Mouse (Mus musculus): ENCODE measurements around the gene Padi2. TPM values are rescaled to one million over a fixed set of nuclear protein-coding genes. Genes with fewer than 3 reads are reported as not detected.
A peak's percentile ranks its signal among the peaks of the same experiment; 100 is the strongest.

Gene Padi2
- polyA plus RNA-seq (2016; fragmentation: Nextera tagmentation; extraction: Ambion mirVana), result 2.5 and 3.7 TPM in 2 replicates

GRCm38 (mm10) chr4:140906076-140906826 lies at the start of gene Padi2:
Padi2 (plus strand) TSS chr4:140906344.
- H3K9me3 ChIP-seq (replicated peaks), result no peaks in the 10 kb centered on the region
- H3K4me3 ChIP-seq, result peak within 1 kb of the TSS; percentile 50
- H3K4me2 ChIP-seq, result peak within 1 kb of the TSS; percentile 72
- H3K27me3 ChIP-seq (replicated peaks), result peaks cover 77% of the 10 kb centered on the region
- WGBS (ENCODE audit: insufficient replicate concordance), result 3% methylated on average over 37 of the region's 37 CpGs
- H3K4me1 ChIP-seq, result peaks cover 58% of the 10 kb centered on the region
- H3K36me3 ChIP-seq, result no peaks in the 10 kb centered on the region
- no peak within 1 kb of the TSS for H3K27ac ChIP-seq
- peak within 1 kb of the TSS; percentile 40; the same call in 1 of the 2 replicates for H3K9ac ChIP-seq
- peak; percentile 63 for ATAC-seq

- WGBS (ENCODE audit: insufficient replicate concordance), result 80% methylated on average over 5 of the region's 5 CpGs
- Histone ChIP-seq H3K9ac (0 out of 2 replicates have a peak overlapping the region, but pooled peaks have one; percentile 4), H3K9me3 (replicated peaks) (no peaks in the 10 kb centered on the region), H3K4me3 (no peak overlapping the region), H3K4me1 (peaks cover 97% of the 10 kb centered on the region), H3K27me3 (replicated peaks) (peaks cover 23% of the 10 kb centered on the region), H3K36me3 (no peaks in the 10 kb centered on the region), H3K27ac (peak overlapping the region; percentile 99), H3K4me2 (no peak overlapping the region)
- ATAC-seq, result no peak
Measured at GRCm38 (mm10) chr4:140857041-140857440, 49.1 kb upstream of the Padi2 start.

GRCm38 (mm10) chr4:140857813-140858212 lies 48.3 kb upstream of the Padi2 start:
- no peaks in the 10 kb centered on the region for H3K9me3 ChIP-seq (replicated peaks)
- no peak overlapping the region for H3K4me3 ChIP-seq
- H3K27me3 ChIP-seq (replicated peaks), result peaks cover 20% of the 10 kb centered on the region
- peaks cover 98% of the 10 kb centered on the region for H3K4me1 ChIP-seq
- H3K9ac ChIP-seq, result peak overlapping the region; percentile 27; the same call in 1 of the 2 replicates
- 71% methylated on average over 7 of the region's 7 CpGs for WGBS (ENCODE audit: insufficient replicate concordance)
- no peak overlapping the region for H3K4me2 ChIP-seq
- H3K27ac ChIP-seq, result peak overlapping the region; percentile 99
- ATAC-seq, result no peak
- no peaks in the 10 kb centered on the region for H3K36me3 ChIP-seq

- peak overlapping the region; percentile 71 for H3K4me2 ChIP-seq
- H3K9ac ChIP-seq, result peak overlapping the region; percentile 50
- ATAC-seq, result peak; percentile 18; the same call in 1 of the 2 replicates
- no peaks in the 10 kb centered on the region for H3K36me3 ChIP-seq
- H3K27me3 ChIP-seq (replicated peaks), result peaks cover 25% of the 10 kb centered on the region
- no peak overlapping the region for H3K4me3 ChIP-seq
- H3K27ac ChIP-seq, result peak overlapping the region; percentile 93
- 60% methylated on average over 11 of the region's 11 CpGs for WGBS (ENCODE audit: insufficient replicate concordance)
- H3K9me3 ChIP-seq (replicated peaks), result no peaks in the 10 kb centered on the region
- peaks cover 86% of the 10 kb centered on the region for H3K4me1 ChIP-seq
Measured at GRCm38 (mm10) chr4:140859291-140859690, 46.9 kb upstream of the Padi2 start.

- Histone ChIP-seq H3K9me3 (replicated peaks) (no peaks in the 10 kb centered on the region), H3K4me2 (peak overlapping the region; percentile 71), H3K4me1 (peaks cover 77% of the 10 kb centered on the region), H3K27me3 (replicated peaks) (peaks cover 32% of the 10 kb centered on the region), H3K27ac (peak overlapping the region; percentile 93), H3K4me3 (peak overlapping the region; percentile 28), H3K36me3 (no peaks in the 10 kb centered on the region), H3K9ac (peak overlapping the region; percentile 71)
- ATAC-seq, result peak; percentile 70
- WGBS (ENCODE audit: insufficient replicate concordance), result 33% methylated on average over 7 of the region's 7 CpGs
Measured at GRCm38 (mm10) chr4:140860125-140860766, 45.9 kb upstream of the Padi2 start.

- no peaks in the 10 kb centered on the region for H3K9me3 ChIP-seq (replicated peaks)
- peak overlapping the region; percentile 28 for H3K4me3 ChIP-seq
- peak; percentile 92 for ATAC-seq
- peak overlapping the region; percentile 71 for H3K9ac ChIP-seq
- no peaks in the 10 kb centered on the region for H3K36me3 ChIP-seq
- H3K4me1 ChIP-seq, result peaks cover 72% of the 10 kb centered on the region
- peak overlapping the region; percentile 93 for H3K27ac ChIP-seq
- peak overlapping the region; percentile 71 for H3K4me2 ChIP-seq
- WGBS (ENCODE audit: insufficient replicate concordance), result 23% methylated on average over 7 of the region's 7 CpGs
- H3K27me3 ChIP-seq (replicated peaks), result peaks cover 32% of the 10 kb centered on the region
Measured at GRCm38 (mm10) chr4:140860767-140861147, 45.4 kb upstream of the Padi2 start.

GRCm38 (mm10) chr4:140862036-140862650 lies 44.0 kb upstream of the Padi2 start:
- 71% methylated on average over 11 of the region's 11 CpGs for WGBS (ENCODE audit: insufficient replicate concordance)
- no peak for ATAC-seq
- peak overlapping the region; percentile 19 for H3K9ac ChIP-seq
- no peak overlapping the region for H3K4me2 ChIP-seq
- peaks cover 58% of the 10 kb centered on the region for H3K4me1 ChIP-seq
- H3K4me3 ChIP-seq, result no peak overlapping the region
- no peaks in the 10 kb centered on the region for H3K36me3 ChIP-seq
- no peaks in the 10 kb centered on the region for H3K9me3 ChIP-seq (replicated peaks)
- peak overlapping the region; percentile 62 for H3K27ac ChIP-seq
- H3K27me3 ChIP-seq (replicated peaks), result peaks cover 36% of the 10 kb centered on the region

- Histone ChIP-seq H3K36me3 (no peaks in the 10 kb centered on the region), H3K27ac (no peak overlapping the region), H3K9me3 (replicated peaks) (no peaks in the 10 kb centered on the region), H3K27me3 (replicated peaks) (peaks cover 75% of the 10 kb centered on the region), H3K4me1 (peaks cover 39% of the 10 kb centered on the region), H3K9ac (0 out of 2 replicates have a peak overlapping the region, but pooled peaks have one; percentile 6), H3K4me2 (peak overlapping the region; percentile 26; the same call in 1 of the 2 replicates), H3K4me3 (no peak overlapping the region)
- no peak for ATAC-seq
- WGBS (ENCODE audit: insufficient replicate concordance), result 5% methylated on average over 14 of the region's 14 CpGs
Measured at GRCm38 (mm10) chr4:140868484-140869190, 37.5 kb upstream of the Padi2 start.

- H3K4me3 ChIP-seq, result no peak overlapping the region
- H3K4me1 ChIP-seq, result peaks cover 39% of the 10 kb centered on the region
- H3K27ac ChIP-seq, result no peak overlapping the region
- no peak overlapping the region for H3K9ac ChIP-seq
- ATAC-seq, result no peak
- WGBS (ENCODE audit: insufficient replicate concordance), result 72% methylated on average over 8 of the region's 8 CpGs
- no peak overlapping the region for H3K4me2 ChIP-seq
- H3K36me3 ChIP-seq, result no peaks in the 10 kb centered on the region
- H3K27me3 ChIP-seq (replicated peaks), result peaks cover 70% of the 10 kb centered on the region
- no peaks in the 10 kb centered on the region for H3K9me3 ChIP-seq (replicated peaks)
Measured at GRCm38 (mm10) chr4:140869945-140870344, 36.2 kb upstream of the Padi2 start.

GRCm38 (mm10) chr4:140870876-140871275 lies 35.3 kb upstream of the Padi2 start:
- Histone ChIP-seq H3K27me3 (replicated peaks) (peaks cover 68% of the 10 kb centered on the region), H3K4me2 (no peak overlapping the region), H3K4me1 (peaks cover 39% of the 10 kb centered on the region), H3K4me3 (no peak overlapping the region), H3K9me3 (replicated peaks) (no peaks in the 10 kb centered on the region), H3K36me3 (no peaks in the 10 kb centered on the region), H3K9ac (no peak overlapping the region), H3K27ac (no peak overlapping the region)
- WGBS (ENCODE audit: insufficient replicate concordance), result 65% methylated on average over 7 of the region's 7 CpGs
- no peak for ATAC-seq

- Histone ChIP-seq H3K4me1 (peaks cover 39% of the 10 kb centered on the region), H3K27ac (no peak overlapping the region), H3K36me3 (no peaks in the 10 kb centered on the region), H3K9me3 (replicated peaks) (no peaks in the 10 kb centered on the region), H3K4me3 (no peak overlapping the region), H3K9ac (no peak overlapping the region), H3K27me3 (replicated peaks) (peaks cover 64% of the 10 kb centered on the region), H3K4me2 (no peak overlapping the region)
- WGBS (ENCODE audit: insufficient replicate concordance), result 71% methylated on average over 3 of the region's 3 CpGs
- ATAC-seq, result no peak
Measured at GRCm38 (mm10) chr4:140871376-140871775, 34.8 kb upstream of the Padi2 start.

Data from liver, embryonic 12.5 days (tissue).